Mouse (Mus musculus) MEL (cell line): ENCODE results near the gene Rex1bd. TPM values are rescaled to one million over a fixed set of nuclear protein-coding genes. Genes with fewer than 3 reads are reported as not detected.

Source experiments
- DNase-seq: peaks from one replicate; pipeline ENCODE4 v3.0.0; 2011; ENCODE audit warnings: low read depth, low spot score
- H3K27ac ChIP-seq: 2 replicates; pipeline ENCODE4 v1.5.1; 2012; ENCODE audit warnings: low read depth, mild to moderate bottlenecking, control low read depth, low read length, moderate library complexity; ENCODE audit not compliant: control insufficient read depth
- H3K27me3 ChIP-seq, 2 experiments: fragments of 150-350 bp in 1 of 2; sonication (generic) in 1 of 2; 2 replicates each; pipeline ENCODE4 v1.6.1; 2012; ENCODE audit warnings: low read length in 2 of 2, mild to moderate bottlenecking in 2 of 2, improper control_type of control experiment in 1 of 2, moderate library complexity in 1 of 2; ENCODE audit not compliant: insufficient read depth in 2 of 2, control insufficient read depth in 1 of 2
- H3K36me3 ChIP-seq, 2 experiments: 2 replicates each; pipeline ENCODE4 v1.6.1; 2012 to 2014; ENCODE audit warnings: low read length in 2 of 2, improper control_type of control experiment in 1 of 2, inconsistent platforms in 1 of 2, mild to moderate bottlenecking in 1 of 2; ENCODE audit not compliant: insufficient read depth in 2 of 2, control insufficient read depth in 1 of 2
- H3K4me1 ChIP-seq, 2 experiments: fragments of 150-350 bp in 1 of 2; sonication (generic) in 1 of 2; 2 replicates each; pipeline ENCODE4 v1.6.1; 2012; ENCODE audit warnings: low read length in 2 of 2, improper control_type of control experiment in 1 of 2, mild to moderate bottlenecking in 1 of 2; ENCODE audit not compliant: insufficient read depth in 2 of 2, control insufficient read depth in 1 of 2
- H3K4me3 ChIP-seq, 2 experiments: fragments of 150-350 bp in 1 of 2; sonication (generic) in 1 of 2; 2 replicates each; pipeline ENCODE4 v1.5.1; 2012; ENCODE audit warnings: low read depth in 2 of 2, low read length in 2 of 2, mild to moderate bottlenecking in 2 of 2, moderate library complexity in 2 of 2, control low read depth in 1 of 2, improper control_type of control experiment in 1 of 2; ENCODE audit not compliant: control insufficient read depth in 1 of 2, insufficient read depth in 1 of 2
- H3K79me2 ChIP-seq: 2 replicates; pipeline ENCODE4 v1.6.1; 2012; ENCODE audit warnings: mild to moderate bottlenecking, low read length, moderate library complexity; ENCODE audit not compliant: control insufficient read depth, poor library complexity, insufficient read depth
- H3K9ac ChIP-seq: 2 replicates; pipeline ENCODE4 v1.6.1; 2012; ENCODE audit warnings: low read depth, mild to moderate bottlenecking, control low read depth, low read length, moderate library complexity; ENCODE audit not compliant: control insufficient read depth, poor library complexity, severe bottlenecking
- H3K9me3 ChIP-seq: fragments of 150-350 bp; sonication (generic); replicated peaks from 2 replicates; pipeline ENCODE4 v1.6.1; 2012; ENCODE audit warnings: mild to moderate bottlenecking, low read length, improper control_type of control experiment, moderate library complexity; ENCODE audit not compliant: insufficient read depth
- BHLHE40 ChIP-seq: IDR thresholded peaks from 2 replicates; pipeline ENCODE4 v1.6.1; 2012; ENCODE audit warnings: low read depth, mild to moderate bottlenecking, inconsistent platforms, low read length, improper control_type of control experiment, borderline replicate concordance
- CHD1 ChIP-seq: IDR thresholded peaks from 2 replicates; pipeline ENCODE4 v1.6.1; 2012; ENCODE audit warnings: low read depth, mild to moderate bottlenecking, inconsistent platforms, low read length, improper control_type of control experiment
- CHD2 ChIP-seq: IDR thresholded peaks from 2 replicates; pipeline ENCODE4 v1.6.1; 2011; ENCODE audit warnings: low read length, improper control_type of control experiment
- CTCF ChIP-seq, 3 experiments: IDR thresholded peaks in 2 of 3; conservative IDR thresholded peaks in 1 of 3; 2 replicates each; pipeline ENCODE4 v1.5.1; 2011 to 2012; ENCODE audit warnings: low read length in 3 of 3, low read depth in 2 of 3, mild to moderate bottlenecking in 2 of 3, improper control_type of control experiment in 1 of 3, inconsistent platforms in 1 of 3, mixed read lengths in 1 of 3, moderate library complexity in 1 of 3; ENCODE audit not compliant: control insufficient read depth in 1 of 3, insufficient read depth in 1 of 3, poor library complexity in 1 of 3, severe bottlenecking in 1 of 3
- E2F4 ChIP-seq: IDR thresholded peaks from 2 replicates; pipeline ENCODE4 v1.6.1; 2011; ENCODE audit warnings: low read depth, low read length, improper control_type of control experiment, borderline replicate concordance
- ELF1 ChIP-seq: IDR thresholded peaks from 2 replicates; pipeline ENCODE4 v1.6.1; 2014; ENCODE audit warnings: low read depth, mild to moderate bottlenecking, inconsistent platforms, low read length, improper control_type of control experiment, moderate library complexity
- EP300 ChIP-seq, 2 experiments: IDR thresholded peaks; 2 replicates each; pipeline ENCODE4 v1.6.1; 2011; ENCODE audit warnings: improper control_type of control experiment in 2 of 2, low read length in 2 of 2, low read depth in 1 of 2, mild to moderate bottlenecking in 1 of 2
- ETS1 ChIP-seq: IDR thresholded peaks from 2 replicates; pipeline ENCODE4 v1.6.1; 2012; ENCODE audit warnings: low read depth, mild to moderate bottlenecking, inconsistent platforms, low read length, improper control_type of control experiment, moderate library complexity
- GABPA ChIP-seq: IDR thresholded peaks from 2 replicates; pipeline ENCODE4 v1.6.1; 2012; ENCODE audit warnings: low read depth, mild to moderate bottlenecking, inconsistent platforms, low read length, improper control_type of control experiment, moderate library complexity
- HCFC1 ChIP-seq: IDR thresholded peaks from 2 replicates; pipeline ENCODE4 v1.6.1; 2012; ENCODE audit warnings: low read depth, mild to moderate bottlenecking, inconsistent platforms, low read length, improper control_type of control experiment, moderate library complexity
- KAT2A ChIP-seq: conservative IDR thresholded peaks from 2 replicates; pipeline ENCODE4 v1.6.1; 2012; ENCODE audit warnings: low read depth, low read length, improper control_type of control experiment, inconsistent platforms
- MAFK ChIP-seq: IDR thresholded peaks from 2 replicates; pipeline ENCODE4 v1.6.1; 2011; ENCODE audit warnings: low read depth, mild to moderate bottlenecking, low read length, improper control_type of control experiment, borderline replicate concordance
- MAX ChIP-seq: IDR thresholded peaks from 2 replicates; pipeline ENCODE4 v1.6.1; 2011; ENCODE audit warnings: low read length, improper control_type of control experiment
- MEF2A ChIP-seq: IDR thresholded peaks from 2 replicates; pipeline ENCODE4 v1.6.1; 2014; ENCODE audit warnings: low read depth, mild to moderate bottlenecking, inconsistent platforms, low read length, improper control_type of control experiment; ENCODE audit not compliant: poor library complexity, insufficient replicate concordance, severe bottlenecking; ENCODE audit errors: extremely low read depth
- MYC ChIP-seq: IDR thresholded peaks from 2 replicates; pipeline ENCODE4 v1.6.1; 2011; ENCODE audit warnings: low read depth, mild to moderate bottlenecking, low read length, improper control_type of control experiment, moderate library complexity
- NRF1 ChIP-seq: IDR thresholded peaks from 2 replicates; pipeline ENCODE4 v1.6.1; 2014; ENCODE audit warnings: low read depth, mild to moderate bottlenecking, inconsistent platforms, low read length, improper control_type of control experiment, moderate library complexity; ENCODE audit not compliant: poor library complexity, insufficient read depth, severe bottlenecking
- POLR2AphosphoS2 ChIP-seq: IDR thresholded peaks from 2 replicates; pipeline ENCODE4 v1.6.1; 2011; ENCODE audit warnings: low read length, improper control_type of control experiment
- POLR2AphosphoS5 ChIP-seq: IDR thresholded peaks from 2 replicates; pipeline ENCODE4 v1.6.1; 2012; ENCODE audit warnings: low read depth, borderline replicate concordance, mild to moderate bottlenecking, inconsistent platforms, low read length, moderate library complexity, mixed read lengths
- RAD21 ChIP-seq: IDR thresholded peaks from 2 replicates; pipeline ENCODE4 v1.6.1; 2011; ENCODE audit warnings: mild to moderate bottlenecking, low read depth, low read length, improper control_type of control experiment
- RCOR1 ChIP-seq: IDR thresholded peaks from 2 replicates; pipeline ENCODE4 v1.6.1; 2012; ENCODE audit warnings: low read depth, mild to moderate bottlenecking, inconsistent platforms, low read length, improper control_type of control experiment
- SMC3 ChIP-seq: IDR thresholded peaks from 2 replicates; pipeline ENCODE4 v1.6.1; 2011; ENCODE audit warnings: low read depth, low read length, improper control_type of control experiment
- TAL1 ChIP-seq: IDR thresholded peaks from 2 replicates; pipeline ENCODE4 v1.6.1; 2012; ENCODE audit warnings: mild to moderate bottlenecking, inconsistent platforms, low read length, moderate library complexity, mixed read lengths
- TBP ChIP-seq: IDR thresholded peaks from 2 replicates; pipeline ENCODE4 v1.8.0; 2011; ENCODE audit warnings: low read depth, low read length, improper control_type of control experiment
- TCF12 ChIP-seq: IDR thresholded peaks from 2 replicates; pipeline ENCODE4 v1.6.1; 2014; ENCODE audit warnings: low read depth, mild to moderate bottlenecking, inconsistent platforms, low read length, improper control_type of control experiment, moderate library complexity
- USF1 ChIP-seq: IDR thresholded peaks from 2 replicates; pipeline ENCODE4 v1.6.1; 2014; ENCODE audit warnings: low read depth, mild to moderate bottlenecking, inconsistent platforms, low read length, improper control_type of control experiment, moderate library complexity
- ZC3H11A ChIP-seq: IDR thresholded peaks from 2 replicates; pipeline ENCODE4 v1.6.1; 2012; ENCODE audit warnings: low read depth, mild to moderate bottlenecking, inconsistent platforms, low read length, improper control_type of control experiment
- ZKSCAN1 ChIP-seq: IDR thresholded peaks from 2 replicates; pipeline ENCODE4 v1.6.1; 2012; ENCODE audit warnings: low read depth, mild to moderate bottlenecking, inconsistent platforms, low read length, improper control_type of control experiment, moderate library complexity
- ZMIZ1 ChIP-seq: IDR thresholded peaks from 2 replicates; pipeline ENCODE4 v1.6.1; 2012; ENCODE audit warnings: low read depth, mild to moderate bottlenecking, inconsistent platforms, low read length, improper control_type of control experiment, moderate library complexity
- ZNF384 ChIP-seq: IDR thresholded peaks from 2 replicates; pipeline ENCODE4 v1.6.1; 2012; ENCODE audit warnings: low read depth, mild to moderate bottlenecking, inconsistent platforms, low read length, improper control_type of control experiment
- polyA plus RNA-seq, 2 experiments: library from polyadenylated mRNA; stranded (reverse) in 1 of 2; unstranded in 1 of 2; fragments of >175 nt in 1 of 2; fragments of >200 nt in 1 of 2; gene quantifications; 2 replicates each; pipeline versions ENCODE4 v1.2.1 to v1.2.4; 2012; ENCODE audit warnings: low replicate concordance in 2 of 2, low read depth in 1 of 2; ENCODE audit not compliant: insufficient read length in 2 of 2, insufficient read depth in 1 of 2, missing spikeins in 1 of 2
- total RNA-seq: library from RNA; depleted of rRNA; stranded (reverse); fragments of 300-350 nt; gene quantifications from 2 replicates; pipeline ENCODE4 v1.2.3, GENCODE M21; 2012

Gene Rex1bd
- total and polyA plus RNA-seq, 3 experiments, result 145 to 204 TPM; not detected in 1

DNA sequence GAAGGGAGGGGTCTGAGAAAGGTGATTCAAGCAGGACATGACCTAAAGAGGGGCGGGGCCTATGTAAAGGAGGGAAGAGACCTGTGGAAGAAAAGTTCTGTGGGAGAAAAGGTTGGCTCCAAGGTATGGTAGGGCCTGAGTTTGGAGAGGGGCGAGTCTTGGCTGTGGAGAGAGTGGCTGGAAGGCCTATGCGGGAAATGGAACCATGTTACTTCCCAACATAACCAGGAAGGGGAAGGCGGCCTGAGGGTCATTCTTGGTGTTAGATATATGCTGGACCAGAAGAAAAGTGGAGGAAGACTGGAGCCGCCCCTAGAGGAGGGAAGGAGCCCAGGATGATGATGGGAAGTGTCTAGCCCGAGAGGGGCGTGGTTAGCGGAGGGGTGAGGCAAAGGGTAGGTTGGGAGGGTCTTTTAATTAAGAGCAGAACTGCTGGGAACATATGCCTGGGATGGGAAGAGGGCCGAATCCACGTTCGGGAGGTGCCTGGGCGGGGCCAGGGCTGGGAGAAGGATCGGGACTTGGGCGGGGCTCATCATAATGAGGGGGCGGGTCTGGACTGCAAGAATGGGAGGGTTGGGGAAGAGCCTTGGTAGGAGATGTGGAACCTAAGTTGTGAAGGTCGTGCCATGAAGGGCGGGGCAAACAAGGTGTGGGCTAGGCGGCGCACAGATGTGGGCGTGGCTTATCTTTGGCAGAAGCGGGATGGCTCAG is 29.1 kb downstream of the Rex1bd start (continued):
- TF ChIP-seq NRF1, result no peak
- 0 out of 2 replicates have a peak, but pooled peaks have one; percentile 5 for TF ChIP-seq TBP
- 0 out of 2 replicates have a peak, but pooled peaks have one; percentile 10 for TF ChIP-seq ETS1
- no peak for TF ChIP-seq E2F4
- TF ChIP-seq, all 39 proteins: peak for 8

DNA sequence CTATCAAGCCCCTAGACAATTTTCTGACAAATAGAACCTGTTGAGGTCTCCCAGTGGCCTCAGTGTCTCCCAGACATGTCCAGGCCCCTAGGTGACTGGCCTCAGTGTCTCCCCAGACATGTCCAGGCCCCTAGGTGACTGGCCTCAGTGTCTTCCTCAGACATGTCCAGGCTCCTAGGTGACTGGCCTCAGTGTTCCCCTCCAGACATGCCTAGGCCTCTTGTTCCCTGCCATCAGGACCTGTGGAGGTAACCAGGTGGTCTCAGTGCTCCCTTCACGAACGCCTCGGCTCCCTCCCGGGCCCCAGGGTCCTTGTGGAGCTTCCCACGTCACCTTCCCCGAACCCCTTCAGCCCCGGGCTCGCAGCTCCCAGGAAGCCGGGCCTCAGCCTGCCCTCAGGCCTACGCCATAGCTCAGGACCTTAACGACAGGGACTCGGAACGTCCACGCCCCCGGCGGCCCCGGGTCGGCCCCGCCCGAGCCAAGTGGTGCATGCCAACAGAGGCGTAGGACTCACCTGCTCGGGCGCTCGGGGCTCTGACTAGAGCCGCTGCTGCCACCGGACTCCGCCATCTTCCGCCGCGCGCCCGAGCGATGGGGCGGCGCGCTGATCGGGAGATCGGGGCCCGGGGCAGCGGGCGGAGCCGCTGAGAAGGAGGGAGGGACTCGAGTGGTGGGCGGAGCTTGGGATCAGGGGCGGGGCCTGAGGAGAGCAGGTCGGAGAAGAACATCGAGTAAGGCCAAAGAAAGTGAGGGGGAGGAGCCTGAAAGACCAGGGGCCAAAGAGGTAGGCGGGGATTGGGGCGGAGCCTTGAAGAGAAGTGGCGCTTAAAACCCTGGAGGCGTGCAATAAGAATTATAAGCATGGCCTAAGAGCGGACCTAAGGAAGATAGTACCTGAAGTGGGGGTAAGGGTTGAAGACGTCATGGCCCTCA is 30.0 kb downstream of the Rex1bd start, which contains the start of gene Klhl26:
TSS of gene Klhl26 (minus strand) at position 636 of the 936 bp plus-strand sequence.
- peak within 1 kb of the TSS; percentile 79 to 80 for H3K4me3 ChIP-seq
- peak within 1 kb of the TSS; percentile 96 for H3K9ac ChIP-seq
- peak within 1 kb of the TSS; percentile 43 for H3K27ac ChIP-seq
- peak; percentile 99 for DNase-seq
- H3K9me3 ChIP-seq, result no peaks in the 10 kb centered on the region
- peaks cover 4 to 19% of the 10 kb centered on the region in 2 experiments for H3K4me1 ChIP-seq
- peaks cover 0 to 8% of the 10 kb centered on the region in 2 experiments; a peak in 2 of 4 replicates for H3K36me3 ChIP-seq
- H3K27me3 ChIP-seq, result peaks cover 0 to 5% of the 10 kb centered on the region in 2 experiments; a peak in 1 of 4 replicates
- peaks cover 10% of the 10 kb centered on the region for H3K79me2 ChIP-seq
- TF ChIP-seq ELF1 (no peak), HCFC1 (no peak; the same call in 1 of the 2 replicates), CTCF (IDR thresholded peaks at IDR 0.05 in 2 of 3, conservative IDR thresholded peaks at IDR 0.05 in 1 of 3; ENCODE audit: control insufficient read depth in 1 of 3, insufficient read depth in 1 of 3, low read depth in 2 of 3, low read length in 3 of 3, poor library complexity in 1 of 3, severe bottlenecking in 1 of 3) (no peak), RAD21 (no peak), SMC3 (no peak), MAX (0 out of 2 replicates have a peak, but pooled peaks have one; percentile 21), ETS1 (no peak), E2F4 (no peak), TCF12 (no peak), USF1 (no peak), POLR2AphosphoS5 (no peak), TBP (peak; percentile 71), EP300 (IDR thresholded peaks at IDR 0.05; ENCODE audit: low read depth in 1 of 2, low read length in 2 of 2) (no peak), ZNF384 (no peak), CHD1 (no peak), RCOR1 (no peak), NRF1 (no peak), MYC (no peak), MAFK (no peak), MEF2A (no peak), CHD2 (no peak), ZKSCAN1 (no peak), ZC3H11A (no peak), GABPA (no peak), ZMIZ1 (no peak), KAT2A (no peak), POLR2AphosphoS2 (0 out of 2 replicates have a peak, but pooled peaks have one; percentile 16), BHLHE40 (no peak), TAL1 (no peak)
